Mouse (Mus musculus) skeletal muscle tissue, postnatal 0 days (tissue): ENCODE results near the gene Arfip2. TPM values are rescaled to one million over a fixed set of nuclear protein-coding genes. Genes with fewer than 3 reads are reported as not detected.

Source experiments
- polyA plus RNA-seq: library from polyadenylated mRNA; unstranded; fragments of >200 nt; fragmentation: Nextera tagmentation; extraction: Ambion mirVana; gene quantifications from 2 replicates; pipeline ENCODE4 v1.2.1, GENCODE M21; 2015

Arfip2 gene
- polyA plus RNA-seq = 32.8 and 41.9 TPM in 2 replicates

GRCm38 (mm10) chr7:105640233-105640893 is at the start of gene Arfip2, which contains the start of gene Gm45799:
Gene Arfip2 (minus strand): TSS chr7:105640416.
Gene Gm45799 (plus strand): TSS chr7:105640552.

GRCm38 (mm10) chr7:105650639-105651435 is 10.6 kb upstream of the Arfip2 start, which contains the start of gene Dnhd1:
Gene Dnhd1 (plus strand): TSS chr7:105650827.

GRCm38 (mm10) chr7:105639756-105640155 is 460 bp downstream of the Arfip2 start, which contains the start of gene Timm10b:
Gene Timm10b (plus strand): TSS chr7:105640056.

GRCm38 (mm10) chr7:105633127-105633800 is 7.0 kb downstream of the Arfip2 start, which contains the start of gene Trim3:
Gene Trim3 (minus strand): TSS chr7:105633571.

Other genes with a start within 250 kb of the Arfip2 start
- gene Fam160a2, start 240.4 kb downstream of the Arfip2 start, polyA plus RNA-seq = 18.4 and 19.4 TPM in 2 replicates
- 0.08 TPM in 1 of 2 replicates, not detected in the other for gene Cnga4, start 235.8 kb downstream of the Arfip2 start, polyA plus RNA-seq
- gene Cckbr, start 214.7 kb downstream of the Arfip2 start, polyA plus RNA-seq = not detected in 2 replicates
- gene Cavin3, start 158.1 kb downstream of the Arfip2 start, polyA plus RNA-seq = 86.4 and 116 TPM in 2 replicates
- gene Smpd1, start 86.1 kb downstream of the Arfip2 start, polyA plus RNA-seq = 41.9 and 44.7 TPM in 2 replicates
- gene Apbb1, start 58.8 kb downstream of the Arfip2 start, polyA plus RNA-seq = 15.7 and 18.3 TPM in 2 replicates
- gene Hpx, start 40.3 kb downstream of the Arfip2 start, polyA plus RNA-seq = 0.54 and 0.94 TPM in 2 replicates
- 15.6 and 17.9 TPM in 2 replicates for gene Trim3, start 6.8 kb downstream of the Arfip2 start, polyA plus RNA-seq
- gene Timm10b, start 360 bp downstream of the Arfip2 start, polyA plus RNA-seq = 179 and 197 TPM in 2 replicates
- 37.9 and 39.9 TPM in 2 replicates for gene Gm45799, start 136 bp upstream of the Arfip2 start, polyA plus RNA-seq
- 0.46 and 0.71 TPM in 2 replicates for gene Dnhd1, start 10.4 kb upstream of the Arfip2 start, polyA plus RNA-seq
- gene Ilk, start 96.2 kb upstream of the Arfip2 start, polyA plus RNA-seq = 343 and 379 TPM in 2 replicates
- gene Rrp8, start 97.0 kb upstream of the Arfip2 start, polyA plus RNA-seq = 16.4 and 21.1 TPM in 2 replicates
- gene Taf10, start 103.9 kb upstream of the Arfip2 start, polyA plus RNA-seq = 75.4 and 75.7 TPM in 2 replicates
- 45.6 and 54.1 TPM in 2 replicates for gene Tpp1, start 111.8 kb upstream of the Arfip2 start, polyA plus RNA-seq
- 3.5 TPM in 2 replicates for gene Dchs1, start 147.2 kb upstream of the Arfip2 start, polyA plus RNA-seq
- 334 and 340 TPM in 2 replicates for gene Mrpl17, start 170.7 kb upstream of the Arfip2 start, polyA plus RNA-seq